Mouse (Mus musculus): ENCODE measurements around the gene Gm20388.

GRCm38 (mm10) chr8:121119635-121120455 lies 1209.2 kb downstream of the Gm20388 start:
- TF ChIP-seq EP300 (IDR thresholded peaks at IDR 0.05; ENCODE audit: insufficient read depth, low read depth, low read length) = no peak
- TF ChIP-seq CTCF (IDR thresholded peaks at IDR 0.05; ENCODE audit: low read depth, low read length) = no peak
- no peak for TF ChIP-seq POLR2A (IDR thresholded peaks at IDR 0.05; ENCODE audit: insufficient read depth, low read length)

All from ES-Bruce4 (cell line).